Mouse (Mus musculus) thymus, postnatal 0 days (tissue): ENCODE data around the gene Maats1. TPM values are rescaled to one million over a fixed set of nuclear protein-coding genes. Genes with fewer than 3 reads are reported as not detected.

Experiments used
- polyA plus RNA-seq: library from polyadenylated mRNA; unstranded; fragments of >200 nt; fragmentation: Nextera tagmentation; extraction: Ambion mirVana; gene quantifications from 2 replicates; pipeline ENCODE4 v1.2.1, GENCODE M21; 2015

Gene Maats1
- polyA plus RNA-seq, 1 experiment from 2014 or later, result 0.20 TPM

Other genes with a start within 250 kb of the Maats1 start
- 0.05 TPM in 1 of 2 replicates, not detected in the other for gene Nr1i2, start 47.3 kb downstream of the Maats1 start, polyA plus RNA-seq
- gene Cox17, start 4.8 kb upstream of the Maats1 start, polyA plus RNA-seq, result 322 and 349 TPM in 2 replicates
- not detected in 2 replicates for gene Gm21987, start 4.9 kb upstream of the Maats1 start, polyA plus RNA-seq
- 0.30 and 0.87 TPM in 2 replicates for gene Popdc2, start 20.1 kb upstream of the Maats1 start, polyA plus RNA-seq
- gene Pla1a, start 91.0 kb upstream of the Maats1 start, polyA plus RNA-seq, result 2.2 and 2.8 TPM in 2 replicates
- gene Adprh, start 110.6 kb upstream of the Maats1 start, polyA plus RNA-seq, result 90.2 and 91.5 TPM in 2 replicates
- 0.72 and 0.82 TPM in 2 replicates for gene Cd80, start 113.4 kb upstream of the Maats1 start, polyA plus RNA-seq
- gene Timmdc1, start 180.5 kb upstream of the Maats1 start, polyA plus RNA-seq, result 29.4 and 30.1 TPM in 2 replicates
- gene Poglut1, start 208.1 kb upstream of the Maats1 start, polyA plus RNA-seq, result 25.3 and 28.4 TPM in 2 replicates
- 47.5 and 56.5 TPM in 2 replicates for gene Tmem39a, start 216.6 kb upstream of the Maats1 start, polyA plus RNA-seq